Mouse (Mus musculus): ENCODE measurements around the gene Gm20388. TPM values are rescaled to one million over a fixed set of nuclear protein-coding genes. Genes with fewer than 3 reads are reported as not detected.
A peak's percentile ranks its signal among the peaks of the same experiment; 100 is the strongest.

Gm20388 gene
- total RNA-seq, 2 experiments from 2014 or later = 1.9 to 2.0 TPM

- no peak for DNase-seq
Measured at GRCm38 (mm10) chr8:123104046-123104767, 3193.6 kb downstream of the Gm20388 start.

GRCm38 (mm10) chr8:123105553-123106326 lies 3195.1 kb downstream of the Gm20388 start:
- DNase-seq = no peak

- no peak for DNase-seq
Measured at GRCm38 (mm10) chr8:123106531-123106930, 3195.9 kb downstream of the Gm20388 start.

- no peak for DNase-seq
Measured at GRCm38 (mm10) chr8:123108010-123108409, 3197.4 kb downstream of the Gm20388 start.

GRCm38 (mm10) chr8:123108953-123109352 lies 3198.3 kb downstream of the Gm20388 start:
- DNase-seq = no peak

- peak; percentile 63 for DNase-seq
Measured at GRCm38 (mm10) chr8:123110649-123111048, 3200.0 kb downstream of the Gm20388 start.

GRCm38 (mm10) chr8:123112892-123113291 lies 3202.3 kb downstream of the Gm20388 start:
- DNase-seq = no peak

GRCm38 (mm10) chr8:123113908-123114469 lies 3203.3 kb downstream of the Gm20388 start:
- no peak for DNase-seq

- no peak for DNase-seq
Measured at GRCm38 (mm10) chr8:123114644-123115043, 3204.0 kb downstream of the Gm20388 start.

- no peak for DNase-seq
Measured at GRCm38 (mm10) chr8:123117127-123117731, 3206.6 kb downstream of the Gm20388 start, which contains the start of gene Cpne7. Gene Cpne7, plus strand, starts transcription at chr8:123117374.

GRCm38 (mm10) chr8:123117744-123118143 lies 3207.1 kb downstream of the Gm20388 start:
- DNase-seq = no peak

- DNase-seq = no peak
Measured at GRCm38 (mm10) chr8:123122059-123122458, 3211.4 kb downstream of the Gm20388 start.

- DNase-seq = no peak
Measured at GRCm38 (mm10) chr8:123122670-123123069, 3212.0 kb downstream of the Gm20388 start.

- DNase-seq = peak; percentile 75
Measured at GRCm38 (mm10) chr8:123126193-123126816, 3215.7 kb downstream of the Gm20388 start.

- DNase-seq = no peak
Measured at GRCm38 (mm10) chr8:123131041-123131440, 3220.4 kb downstream of the Gm20388 start.

- no peak for DNase-seq
Measured at GRCm38 (mm10) chr8:123132953-123133352, 3222.3 kb downstream of the Gm20388 start.

- no peak for DNase-seq
Measured at GRCm38 (mm10) chr8:123134149-123134713, 3223.6 kb downstream of the Gm20388 start.

GRCm38 (mm10) chr8:123135406-123135805 lies 3224.8 kb downstream of the Gm20388 start:
- peak; percentile 51 for DNase-seq

- DNase-seq = no peak
Measured at GRCm38 (mm10) chr8:123135806-123136205, 3225.2 kb downstream of the Gm20388 start.

- no peak for DNase-seq
Measured at GRCm38 (mm10) chr8:123136287-123136686, 3225.6 kb downstream of the Gm20388 start.

- peak; percentile 55 for DNase-seq
Measured at GRCm38 (mm10) chr8:123137645-123138077, 3227.0 kb downstream of the Gm20388 start.

- no peak for DNase-seq
Measured at GRCm38 (mm10) chr8:123138741-123139140, 3228.1 kb downstream of the Gm20388 start.
